Mouse (Mus musculus): ENCODE results near the gene Tnxb.
"Not testable (repeated sequence)": the region's sequence is repeated elsewhere in the genome, so short reads cannot be mapped to it uniquely, and the experiment has no call there.

Gene Tnxb

GRCm38 (mm10) chr17:34737466-34737865, 67.1 kb downstream of the Tnxb start:
- not testable (repeated sequence) for DNase-seq (ENCODE audit: low spot score)

GRCm38 (mm10) chr17:34739708-34740107, 69.4 kb downstream of the Tnxb start:
- DNase-seq (ENCODE audit: low spot score) = not testable (repeated sequence)

- DNase-seq (ENCODE audit: low spot score) = no peak
These were observed 69.9 kb downstream of the Tnxb start for GRCm38 (mm10) chr17:34740280-34740679.

- DNase-seq (ENCODE audit: low spot score) = peak; percentile 36
These were observed 73.4 kb downstream of the Tnxb start, which contains the start of gene C4b for GRCm38 (mm10) chr17:34743719-34744118. C4b (minus strand) TSS chr17:34743882.

- DNase-seq (ENCODE audit: low spot score) = no peak
These were observed 73.9 kb downstream of the Tnxb start for GRCm38 (mm10) chr17:34744206-34744605.

- not testable (repeated sequence) for DNase-seq (ENCODE audit: low spot score)
These were observed 74.3 kb downstream of the Tnxb start for GRCm38 (mm10) chr17:34744611-34745010.

- not testable (repeated sequence) for DNase-seq (ENCODE audit: low spot score)
These were observed 74.8 kb downstream of the Tnxb start for GRCm38 (mm10) chr17:34745166-34745565.

- no peak for DNase-seq (ENCODE audit: low spot score)
These were observed 76.2 kb downstream of the Tnxb start for GRCm38 (mm10) chr17:34746531-34746930.

- no peak for DNase-seq (ENCODE audit: low spot score)
These were observed 91.1 kb downstream of the Tnxb start for GRCm38 (mm10) chr17:34761471-34761870.
